Mouse (Mus musculus): Measurements from ENCODE around the gene Them7. TPM values are rescaled to one million over a fixed set of nuclear protein-coding genes. Genes with fewer than 3 reads are reported as not detected.

The Them7 gene
- not detected for polyA plus RNA-seq (2014; fragmentation: Illumina TruSeq; extraction: RNeasy Lipid Tissue Mini Kit (QIAGEN cat#74804); ENCODE audit: insufficient read depth, low read depth, low replicate concordance)

GRCm38 (mm10) chr2:105224134-105224986, at the start of gene Them7:
Gene Them7, plus strand, starts transcription at chr2:105224320.

GRCm38 (mm10) chr2:105399085-105399891, 175.2 kb downstream of the Them7 start, which contains the start of gene Rcn1:
Gene Rcn1, minus strand, starts transcription at chr2:105399319.

Other genes with a start within 250 kb of the Them7 start
- gene Eif3m, start 207.2 kb upstream of the Them7 start, polyA plus RNA-seq (2014; fragmentation: Illumina TruSeq; extraction: RNeasy Lipid Tissue Mini Kit (QIAGEN cat#74804); ENCODE audit: insufficient read depth, low read depth, low replicate concordance), result 135 TPM
- not detected for gene Gm11060, start 132.3 kb upstream of the Them7 start, polyA plus RNA-seq (2014; fragmentation: Illumina TruSeq; extraction: RNeasy Lipid Tissue Mini Kit (QIAGEN cat#74804); ENCODE audit: insufficient read depth, low read depth, low replicate concordance)
- gene Wt1, start 97.8 kb upstream of the Them7 start, polyA plus RNA-seq (2014; fragmentation: Illumina TruSeq; extraction: RNeasy Lipid Tissue Mini Kit (QIAGEN cat#74804); ENCODE audit: insufficient read depth, low read depth, low replicate concordance), result 2.7 TPM
- gene Rcn1, start 175.0 kb downstream of the Them7 start, polyA plus RNA-seq (2014; fragmentation: Illumina TruSeq; extraction: RNeasy Lipid Tissue Mini Kit (QIAGEN cat#74804); ENCODE audit: insufficient read depth, low read depth, low replicate concordance), result 40.9 TPM